Mouse (Mus musculus): ENCODE measurements around the gene Jak1. TPM values are rescaled to one million over a fixed set of nuclear protein-coding genes. Genes with fewer than 3 reads are reported as not detected.
A peak's percentile ranks its signal among the peaks of the same experiment; 100 is the strongest.

The Jak1 gene
- polyA plus RNA-seq, 1 experiment from 2014 or later: 42.3 TPM

GRCm38 (mm10) chr4:101265523-101265922, 441 bp upstream of the Jak1 start:
- Histone ChIP-seq H3K27ac (replicated peaks) (peak overlapping the region; percentile 90), H3K36me3 (no peaks in the 10 kb centered on the region), H3K4me1 (peaks cover 18% of the 10 kb centered on the region), H3K9me3 (replicated peaks) (no peaks in the 10 kb centered on the region), H3K27me3 (ENCODE audit: low read depth, poor library complexity, severe bottlenecking) (peaks cover 22% of the 10 kb centered on the region), H3K4me3 (peak overlapping the region; percentile 93)
- no peak for DNase-seq (ENCODE audit: low spot score)
- WGBS: 34% methylated on average over 6 of the region's 7 CpGs

GRCm38 (mm10) chr4:101263968-101264740, 928 bp downstream of the Jak1 start:
- peaks cover 18% of the 10 kb centered on the region for H3K4me1 ChIP-seq
- H3K27me3 ChIP-seq (ENCODE audit: low read depth, poor library complexity, severe bottlenecking): peaks cover 22% of the 10 kb centered on the region
- no peaks in the 10 kb centered on the region for H3K9me3 ChIP-seq (replicated peaks)
- DNase-seq (ENCODE audit: low spot score): no peak
- H3K36me3 ChIP-seq: no peaks in the 10 kb centered on the region
- peak overlapping the region; percentile 90 for H3K27ac ChIP-seq (replicated peaks)
- 9% methylated on average over 26 of the region's 26 CpGs for WGBS
- H3K4me3 ChIP-seq: peak overlapping the region; percentile 93

GRCm38 (mm10) chr4:101261596-101261995, 3.5 kb downstream of the Jak1 start:
- DNase-seq (ENCODE audit: low spot score): no peak
- WGBS: 86% methylated on average over 5 of the region's 5 CpGs
- Histone ChIP-seq H3K9me3 (replicated peaks) (no peaks in the 10 kb centered on the region), H3K4me1 (peaks cover 18% of the 10 kb centered on the region), H3K36me3 (no peaks in the 10 kb centered on the region), H3K27me3 (ENCODE audit: low read depth, poor library complexity, severe bottlenecking) (peaks cover 22% of the 10 kb centered on the region), H3K27ac (replicated peaks) (no peak overlapping the region), H3K4me3 (no peak overlapping the region)

- peaks cover 17% of the 10 kb centered on the region for H3K4me1 ChIP-seq
- no peak overlapping the region for H3K4me3 ChIP-seq
- H3K27me3 ChIP-seq (ENCODE audit: low read depth, poor library complexity, severe bottlenecking): peaks cover 22% of the 10 kb centered on the region
- H3K36me3 ChIP-seq: no peaks in the 10 kb centered on the region
- no peak for DNase-seq (ENCODE audit: low spot score)
- 90% methylated on average over 8 of the region's 8 CpGs for WGBS
- no peak overlapping the region for H3K27ac ChIP-seq (replicated peaks)
- H3K9me3 ChIP-seq (replicated peaks): no peaks in the 10 kb centered on the region
Measured at GRCm38 (mm10) chr4:101260744-101261291, 4.3 kb downstream of the Jak1 start.

- no peak overlapping the region for H3K27ac ChIP-seq (replicated peaks)
- no peak overlapping the region for H3K4me3 ChIP-seq
- H3K9me3 ChIP-seq (replicated peaks): no peaks in the 10 kb centered on the region
- H3K36me3 ChIP-seq: no peaks in the 10 kb centered on the region
- no peak for DNase-seq (ENCODE audit: low spot score)
- H3K4me1 ChIP-seq: no peaks in the 10 kb centered on the region
- H3K27me3 ChIP-seq (ENCODE audit: low read depth, poor library complexity, severe bottlenecking): no peaks in the 10 kb centered on the region
- WGBS: 82% methylated on average over 3 of the region's 3 CpGs
Measured at GRCm38 (mm10) chr4:101256526-101257210, 8.4 kb downstream of the Jak1 start.

- no peak overlapping the region for H3K4me3 ChIP-seq
- no peak for DNase-seq (ENCODE audit: low spot score)
- WGBS: 82% methylated on average over 8 of the region's 8 CpGs
- H3K36me3 ChIP-seq: no peaks in the 10 kb centered on the region
- H3K27me3 ChIP-seq (ENCODE audit: low read depth, poor library complexity, severe bottlenecking): no peaks in the 10 kb centered on the region
- no peaks in the 10 kb centered on the region for H3K9me3 ChIP-seq (replicated peaks)
- H3K27ac ChIP-seq (replicated peaks): no peak overlapping the region
- no peaks in the 10 kb centered on the region for H3K4me1 ChIP-seq
Measured at GRCm38 (mm10) chr4:101254606-101255349, 10.3 kb downstream of the Jak1 start.

GRCm38 (mm10) chr4:101254015-101254414, 11.1 kb downstream of the Jak1 start:
- no peaks in the 10 kb centered on the region for H3K4me1 ChIP-seq
- H3K36me3 ChIP-seq: no peaks in the 10 kb centered on the region
- WGBS: 93% methylated on average over 7 of the region's 7 CpGs
- H3K4me3 ChIP-seq: no peak overlapping the region
- DNase-seq (ENCODE audit: low spot score): no peak
- no peaks in the 10 kb centered on the region for H3K27me3 ChIP-seq (ENCODE audit: low read depth, poor library complexity, severe bottlenecking)
- H3K9me3 ChIP-seq (replicated peaks): no peaks in the 10 kb centered on the region
- no peak overlapping the region for H3K27ac ChIP-seq (replicated peaks)

GRCm38 (mm10) chr4:101252781-101253622, 12.1 kb downstream of the Jak1 start:
- 89% methylated on average over 13 of the region's 13 CpGs for WGBS

GRCm38 (mm10) chr4:101252016-101252415, 13.1 kb downstream of the Jak1 start:
- DNase-seq (ENCODE audit: low spot score): no peak
- no peaks in the 10 kb centered on the region for H3K9me3 ChIP-seq (replicated peaks)

More at GRCm38 (mm10) chr4:101252781-101253622, 12.1 kb downstream of the Jak1 start:
- H3K4me1 ChIP-seq: no peaks in the 10 kb centered on the region
- DNase-seq (ENCODE audit: low spot score): no peak
- no peaks in the 10 kb centered on the region for H3K27me3 ChIP-seq (ENCODE audit: low read depth, poor library complexity, severe bottlenecking)
- H3K9me3 ChIP-seq (replicated peaks): no peaks in the 10 kb centered on the region
- no peak overlapping the region for H3K4me3 ChIP-seq
- H3K27ac ChIP-seq (replicated peaks): no peak overlapping the region
- H3K36me3 ChIP-seq: no peaks in the 10 kb centered on the region

GRCm38 (mm10) chr4:101249977-101250743, 14.9 kb downstream of the Jak1 start:
- no peak overlapping the region for H3K4me3 ChIP-seq
- no peaks in the 10 kb centered on the region for H3K9me3 ChIP-seq (replicated peaks)
- no peak for DNase-seq (ENCODE audit: low spot score)
- H3K36me3 ChIP-seq: no peaks in the 10 kb centered on the region
- WGBS: 83% methylated on average over 5 of the region's 6 CpGs
- H3K27ac ChIP-seq (replicated peaks): no peak overlapping the region
- no peaks in the 10 kb centered on the region for H3K4me1 ChIP-seq
- H3K27me3 ChIP-seq (ENCODE audit: low read depth, poor library complexity, severe bottlenecking): no peaks in the 10 kb centered on the region

More at GRCm38 (mm10) chr4:101252016-101252415, 13.1 kb downstream of the Jak1 start:
- H3K27me3 ChIP-seq (ENCODE audit: low read depth, poor library complexity, severe bottlenecking): no peaks in the 10 kb centered on the region
- H3K4me1 ChIP-seq: no peaks in the 10 kb centered on the region
- H3K4me3 ChIP-seq: no peak overlapping the region
- no peaks in the 10 kb centered on the region for H3K36me3 ChIP-seq
- H3K27ac ChIP-seq (replicated peaks): no peak overlapping the region

GRCm38 (mm10) chr4:101247355-101247754, 17.7 kb downstream of the Jak1 start:
- DNase-seq (ENCODE audit: low spot score): no peak
- H3K4me3 ChIP-seq: no peak overlapping the region
- no peaks in the 10 kb centered on the region for H3K27me3 ChIP-seq (ENCODE audit: low read depth, poor library complexity, severe bottlenecking)
- no peaks in the 10 kb centered on the region for H3K36me3 ChIP-seq
- no peaks in the 10 kb centered on the region for H3K9me3 ChIP-seq (replicated peaks)
- 82% methylated on average over 2 of the region's 2 CpGs for WGBS
- H3K27ac ChIP-seq (replicated peaks): no peak overlapping the region
- no peaks in the 10 kb centered on the region for H3K4me1 ChIP-seq

All from midbrain, embryonic 10.5 days (tissue).